Mouse (Mus musculus) intestine, embryonic 15.5 days (tissue): ENCODE data around the gene Gm7978. TPM values are rescaled to one million over a fixed set of nuclear protein-coding genes. Genes with fewer than 3 reads are reported as not detected.
"Not testable (repeated sequence)": the region's sequence is repeated elsewhere in the genome, so short reads cannot be mapped to it uniquely, and the experiment has no call there.

ENCODE experiments used
- ATAC-seq: fragments of 200-750 bp; cut with Nextera tagmentation; 2 replicates; pipeline ENCODE4 v1.8.0; 2017; ENCODE audit warnings: moderate TSS enrichment, moderate library complexity
- H3K27ac ChIP-seq: fragments of 300-500 bp; sonication (generic); 2 replicates; pipeline ENCODE4 v1.5.1; 2015; ENCODE audit warnings: mild to moderate bottlenecking, inconsistent platforms
- H3K27me3 ChIP-seq: fragments of 300-500 bp; sonication (generic); replicated peaks from 2 replicates; pipeline ENCODE4 v1.6.1; 2015; ENCODE audit warnings: inconsistent platforms
- H3K36me3 ChIP-seq: fragments of 300-500 bp; sonication (generic); 2 replicates; pipeline ENCODE4 v1.6.1; 2015; ENCODE audit warnings: inconsistent platforms
- H3K4me1 ChIP-seq: fragments of 300-500 bp; sonication (generic); replicated peaks from 2 replicates; pipeline ENCODE4 v1.6.1; 2015; ENCODE audit warnings: inconsistent platforms
- H3K4me2 ChIP-seq: fragments of 300-500 bp; sonication (generic); replicated peaks from 2 replicates; pipeline ENCODE4 v1.6.1; 2015; ENCODE audit warnings: mild to moderate bottlenecking, inconsistent platforms
- H3K4me3 ChIP-seq: fragments of 300-500 bp; sonication (generic); replicated peaks from 2 replicates; pipeline ENCODE4 v1.5.1; 2015; ENCODE audit warnings: inconsistent platforms
- H3K9ac ChIP-seq: fragments of 300-500 bp; sonication (generic); 2 replicates; pipeline ENCODE4 v1.6.1; 2015; ENCODE audit warnings: inconsistent platforms
- H3K9me3 ChIP-seq: fragments of 300-500 bp; sonication (generic); 2 replicates; pipeline ENCODE4 v1.6.1; 2016; ENCODE audit warnings: inconsistent platforms
- WGBS: fragments of 180-500 bp; shearing (Covaris S2); methylation state at CpG from one replicate; pipeline ENCODE4 v1.1.7; 2015; 5-methylcytosine and 5-hydroxymethylcytosine counted together
- polyA plus RNA-seq: library from polyadenylated mRNA; unstranded; fragments of >200 nt; fragmentation: Nextera tagmentation; extraction: Ambion mirVana; gene quantifications from 2 replicates; pipeline ENCODE4 v1.2.1, GENCODE M21; 2015

Gm7978 gene
- not detected in 2 replicates for polyA plus RNA-seq

- not testable (repeated sequence) for H3K9ac ChIP-seq, H3K27me3 ChIP-seq, H3K4me3 ChIP-seq, ATAC-seq, H3K36me3 ChIP-seq, H3K4me1 ChIP-seq, H3K27ac ChIP-seq, H3K9me3 ChIP-seq, H3K4me2 ChIP-seq
- WGBS, result no CpG with 5 or more reads among the region's 1 CpGs
Observed at GRCm38 (mm10) chr5:95736073-95736472, at the start of gene Gm7978. Gm7978 (minus strand) TSS chr5:95736173.

GRCm38 (mm10) chr5:95775690-95776089 is 39.7 kb upstream of the Gm7978 start, which contains the start of gene E330014E10Rik:
E330014E10Rik (plus strand) TSS chr5:95775990.
- H3K4me1 ChIP-seq, H3K36me3 ChIP-seq, H3K9me3 ChIP-seq, H3K27ac ChIP-seq, ATAC-seq, H3K4me2 ChIP-seq, H3K27me3 ChIP-seq, H3K9ac ChIP-seq, H3K4me3 ChIP-seq: not testable (repeated sequence)
- no CpG with 5 or more reads among the region's 2 CpGs for WGBS

GRCm38 (mm10) chr5:95741714-95742113 is 5.7 kb upstream of the Gm7978 start, which contains the start of gene Gm7982:
Gm7982 (plus strand) TSS chr5:95742014.
- not testable (repeated sequence) for H3K4me1 ChIP-seq, H3K36me3 ChIP-seq, H3K27ac ChIP-seq, H3K4me3 ChIP-seq, H3K4me2 ChIP-seq, H3K9ac ChIP-seq, ATAC-seq, H3K27me3 ChIP-seq, H3K9me3 ChIP-seq
- no CpG with 5 or more reads among the region's 3 CpGs for WGBS

Other genes with a start within 250 kb of the Gm7978 start
- gene Gm3286, start 225.4 kb downstream of the Gm7978 start, polyA plus RNA-seq, result not detected in 2 replicates
- gene Gm7971, start 141.3 kb downstream of the Gm7978 start, polyA plus RNA-seq, result not detected in 2 replicates
- gene Gm7982, start 5.8 kb upstream of the Gm7978 start, polyA plus RNA-seq, result not detected in 2 replicates
- not detected in 2 replicates for gene E330014E10Rik, start 39.8 kb upstream of the Gm7978 start, polyA plus RNA-seq
- gene Cxcl13, start 220.8 kb upstream of the Gm7978 start, polyA plus RNA-seq, result 51.5 and 60.8 TPM in 2 replicates